Mouse (Mus musculus): Measurements from ENCODE around the gene Taar6. TPM values are rescaled to one million over a fixed set of nuclear protein-coding genes. Genes with fewer than 3 reads are reported as not detected.

Taar6 gene
- not detected for total RNA-seq (2023)

DNA sequence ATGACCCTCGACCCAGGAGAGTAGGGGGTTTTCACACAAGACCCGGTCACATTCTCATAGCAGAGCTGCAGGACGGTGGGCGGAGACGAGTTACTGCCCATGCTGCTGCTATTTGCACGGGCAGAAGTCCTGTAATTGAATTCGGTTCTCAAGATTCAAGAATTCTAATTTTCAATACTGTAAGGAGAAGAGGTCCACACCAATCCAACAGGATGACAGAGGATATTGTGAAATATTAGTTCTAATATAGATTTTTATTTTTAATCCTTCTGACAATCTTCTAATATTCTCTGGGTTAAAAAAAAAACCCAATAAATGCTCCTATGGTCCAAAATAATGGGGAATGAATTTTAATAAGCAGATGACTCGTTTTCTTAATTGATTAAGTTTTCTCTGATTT lies at the start of gene Taar6:
TSS of gene Taar6 (minus strand) at position 101 of the 400 bp plus-strand sequence.

GRCm38 (mm10) chr10:24026922-24027321 lies 41.5 kb upstream of the Taar6 start, which contains the start of gene Taar7d:
Gene Taar7d (plus strand): TSS chr10:24027222.

DNA sequence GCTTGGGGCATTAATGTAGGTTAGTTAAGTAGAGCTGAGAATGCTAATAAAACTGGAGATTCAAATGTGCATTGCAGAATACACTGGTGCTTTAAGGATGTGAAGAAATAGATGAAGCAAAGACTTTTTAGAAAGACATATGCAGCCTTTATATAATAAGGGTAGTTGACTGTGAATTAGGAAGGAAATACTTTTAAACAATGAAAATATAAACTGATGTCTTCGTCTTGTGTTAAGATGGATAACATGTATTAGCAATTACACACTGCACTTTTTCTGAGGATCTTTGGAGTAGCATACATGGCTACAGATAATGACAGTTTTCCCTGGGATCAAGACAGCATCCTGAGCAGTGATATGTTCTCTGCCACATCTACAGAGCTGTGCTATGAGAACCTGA lies 14.2 kb upstream of the Taar6 start, which contains the start of gene Taar7b:
TSS of gene Taar7b (plus strand) at position 301 of the 400 bp plus-strand sequence.

GRCm38 (mm10) chr10:23993381-23993780 lies 7.9 kb upstream of the Taar6 start, which contains the start of gene Taar7a:
Gene Taar7a (minus strand): TSS chr10:23993481.

DNA sequence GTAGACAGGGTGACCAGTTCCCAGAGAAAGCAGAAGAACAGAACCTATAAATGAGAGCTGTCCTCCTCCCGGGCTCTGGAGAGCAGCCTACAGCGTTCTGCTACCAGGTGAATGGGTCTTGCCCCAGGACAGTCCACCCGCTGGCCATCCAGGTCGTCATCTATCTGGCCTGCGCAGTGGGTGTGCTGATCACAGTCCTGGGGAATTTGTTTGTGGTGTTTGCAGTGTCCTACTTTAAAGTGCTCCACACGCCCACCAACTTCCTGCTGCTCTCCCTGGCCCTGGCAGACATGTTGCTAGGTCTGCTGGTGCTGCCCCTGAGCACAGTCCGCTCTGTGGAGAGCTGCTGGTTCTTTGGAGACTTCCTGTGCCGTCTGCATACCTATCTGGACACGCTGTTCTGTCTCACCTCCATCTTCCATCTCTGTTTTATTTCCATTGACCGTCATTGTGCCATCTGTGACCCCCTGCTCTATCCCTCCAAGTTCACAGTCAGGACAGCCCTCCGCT lies 14.7 kb downstream of the Taar6 start, which contains the start of gene Taar5:
TSS of gene Taar5 (plus strand) at position 51 of the 510 bp plus-strand sequence.

GRCm38 (mm10) chr10:23960444-23960915 lies 25.0 kb downstream of the Taar6 start, which contains the start of gene Taar4:
Gene Taar4 (plus strand): TSS chr10:23960494.

DNA sequence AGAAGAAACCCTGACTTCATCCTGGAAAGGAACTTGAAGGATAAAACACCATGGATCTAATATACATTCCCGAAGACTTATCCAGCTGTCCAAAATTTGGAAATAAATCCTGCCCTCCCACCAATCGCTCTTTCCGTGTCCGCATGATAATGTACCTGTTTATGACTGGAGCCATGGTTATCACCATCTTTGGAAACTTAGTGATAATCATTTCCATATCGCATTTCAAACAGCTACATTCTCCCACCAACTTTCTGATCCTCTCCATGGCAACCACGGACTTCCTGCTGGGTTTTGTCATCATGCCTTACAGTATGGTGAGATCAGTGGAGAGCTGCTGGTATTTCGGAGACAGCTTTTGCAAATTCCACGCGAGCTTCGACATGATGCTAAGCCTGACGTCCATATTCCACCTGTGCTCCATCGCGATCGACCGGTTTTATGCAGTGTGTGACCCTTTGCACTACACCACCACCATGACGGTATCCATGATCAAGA lies 35.9 kb downstream of the Taar6 start, which contains the start of gene Taar3:
TSS of gene Taar3 (plus strand) at position 51 of the 498 bp plus-strand sequence.

DNA sequence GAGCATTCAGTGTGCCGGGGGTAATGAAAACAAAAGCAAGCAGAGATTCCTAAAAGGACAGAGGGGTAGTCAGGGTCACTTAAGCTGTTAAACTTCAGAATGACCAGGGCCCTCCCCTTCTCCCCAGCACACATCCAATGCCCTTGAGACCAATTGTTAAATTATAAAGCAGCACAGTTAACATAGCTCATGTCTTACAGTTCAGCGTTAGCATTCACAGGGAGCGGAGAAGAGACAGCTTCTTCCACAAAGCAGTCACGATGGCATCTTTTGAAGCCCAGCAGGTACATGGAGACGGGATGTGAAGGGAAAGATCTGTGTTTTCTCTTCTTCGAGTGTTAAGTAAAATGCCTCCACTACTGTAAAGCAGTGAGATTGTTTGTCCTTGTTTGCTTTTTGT lies 47.1 kb downstream of the Taar6 start, which contains the start of gene Taar2:
TSS of gene Taar2 (plus strand) at position 261 of the 400 bp plus-strand sequence.

Other genes starting within 250 kb of the Taar6 start
- 100 to 1,000 TPM; 410 to 708 TPM for gene Rps12, start 198.4 kb downstream of the Taar6 start, total RNA-seq (2023)
- under 1 TPM in 1 of 2 experiments, not detected in 1; 0.16 TPM for gene Slc18b1, start 188.7 kb downstream of the Taar6 start, total RNA-seq (2023)
- gene Vnn3, start 134.2 kb downstream of the Taar6 start, total RNA-seq (2023) = 10 to 100 TPM; 14.6 to 17.2 TPM
- not detected for gene Vnn1, start 91.0 kb downstream of the Taar6 start, total RNA-seq (2023)
- gene Taar1, start 65.3 kb downstream of the Taar6 start, total RNA-seq (2023) = not detected
- not detected for gene Taar2, start 47.1 kb downstream of the Taar6 start, total RNA-seq (2023)
- not detected for gene Taar3, start 36.1 kb downstream of the Taar6 start, total RNA-seq (2023)
- gene Taar4, start 25.2 kb downstream of the Taar6 start, total RNA-seq (2023) = not detected
- not detected for gene Taar5, start 14.9 kb downstream of the Taar6 start, total RNA-seq (2023)
- gene Taar7a, start 7.8 kb upstream of the Taar6 start, total RNA-seq (2023) = not detected
- not detected for gene Taar7b, start 14.3 kb upstream of the Taar6 start, total RNA-seq (2023)
- not detected for gene Taar7d, start 41.6 kb upstream of the Taar6 start, total RNA-seq (2023)
- not detected for gene Taar7e, start 52.0 kb upstream of the Taar6 start, total RNA-seq (2023)
- not detected for gene Taar7f, start 63.9 kb upstream of the Taar6 start, total RNA-seq (2023)
- gene Taar8a, start 90.9 kb upstream of the Taar6 start, total RNA-seq (2023) = not detected
- gene Taar8b, start 106.6 kb upstream of the Taar6 start, total RNA-seq (2023) = not detected
- gene Taar8c, start 116.3 kb upstream of the Taar6 start, total RNA-seq (2023) = not detected
- not detected for gene Taar9, start 123.9 kb upstream of the Taar6 start, total RNA-seq (2023)
- gene Stx7, start 163.7 kb upstream of the Taar6 start, total RNA-seq (2023) = 100 to 1,000 TPM; 160 to 195 TPM
- not detected for gene Moxd1, start 237.9 kb upstream of the Taar6 start, total RNA-seq (2023)

Measured in monocyte, adult 59 days (primary cell).